Mouse (Mus musculus) right cerebral cortex, adult 2 months (tissue): Measurements from ENCODE around the gene Atp5f1.
"Not testable (repeated sequence)": the region's sequence is repeated elsewhere in the genome, so short reads cannot be mapped to it uniquely, and the experiment has no call there.

Source experiments
- DNase-seq, 2 experiments: peaks; one replicate each; pipeline ENCODE4 v3.0.0; 2021 to 2022; ENCODE audit warnings: low spot score in 2 of 2

Atp5f1 gene

GRCm38 (mm10) chr3:105931095-105931494 is 28.8 kb downstream of the Atp5f1 start:
- DNase-seq: no peak

- no peak for DNase-seq
These were observed 30.1 kb downstream of the Atp5f1 start for GRCm38 (mm10) chr3:105929821-105930220.

- no peak for DNase-seq
These were observed 31.1 kb downstream of the Atp5f1 start for GRCm38 (mm10) chr3:105928781-105929180.

GRCm38 (mm10) chr3:105928195-105928569 is 31.7 kb downstream of the Atp5f1 start:
- DNase-seq: no peak

- DNase-seq: no peak
These were observed 32.2 kb downstream of the Atp5f1 start for GRCm38 (mm10) chr3:105927561-105928194.

GRCm38 (mm10) chr3:105924616-105925015 is 35.3 kb downstream of the Atp5f1 start:
- no peak for DNase-seq

GRCm38 (mm10) chr3:105921959-105922358 is 37.9 kb downstream of the Atp5f1 start:
- no peak for DNase-seq

GRCm38 (mm10) chr3:105920743-105921142 is 39.2 kb downstream of the Atp5f1 start:
- not testable (repeated sequence) for DNase-seq

- no peak for DNase-seq
These were observed 41.5 kb downstream of the Atp5f1 start for GRCm38 (mm10) chr3:105918355-105918745.

- DNase-seq: no peak
These were observed 42.1 kb downstream of the Atp5f1 start for GRCm38 (mm10) chr3:105917656-105918354.

GRCm38 (mm10) chr3:105916455-105916854 is 43.4 kb downstream of the Atp5f1 start:
- DNase-seq: not testable (repeated sequence)

GRCm38 (mm10) chr3:105915281-105915680 is 44.6 kb downstream of the Atp5f1 start:
- DNase-seq: no peak

- DNase-seq: no peak
These were observed 45.8 kb downstream of the Atp5f1 start for GRCm38 (mm10) chr3:105913839-105914681.

GRCm38 (mm10) chr3:105912097-105912880 is 47.6 kb downstream of the Atp5f1 start:
- no peak for DNase-seq

GRCm38 (mm10) chr3:105910519-105911190 is 49.2 kb downstream of the Atp5f1 start:
- DNase-seq: no peak

GRCm38 (mm10) chr3:105908976-105909375 is 50.9 kb downstream of the Atp5f1 start:
- no peak for DNase-seq

GRCm38 (mm10) chr3:105907956-105908655 is 51.8 kb downstream of the Atp5f1 start:
- DNase-seq: no peak

GRCm38 (mm10) chr3:105904721-105905120 is 55.2 kb downstream of the Atp5f1 start:
- no peak for DNase-seq

GRCm38 (mm10) chr3:105904213-105904612 is 55.7 kb downstream of the Atp5f1 start:
- DNase-seq: no peak

- no peak for DNase-seq
These were observed 58.4 kb downstream of the Atp5f1 start for GRCm38 (mm10) chr3:105901468-105901867.

GRCm38 (mm10) chr3:105900716-105901115 is 59.2 kb downstream of the Atp5f1 start:
- DNase-seq: no peak
